Mouse (Mus musculus) intestine, embryonic 14.5 days (tissue): ENCODE measurements around the gene Olfr1411. TPM values are rescaled to one million over a fixed set of nuclear protein-coding genes. Genes with fewer than 3 reads are reported as not detected.

Experiments
- ATAC-seq: fragments of 200-750 bp; cut with Nextera tagmentation; replicated peaks from 2 replicates; pipeline ENCODE4 v1.8.0; 2017; ENCODE audit warnings: low read depth, moderate number of reproducible peaks, moderate TSS enrichment, moderate library complexity; ENCODE audit not compliant: low FRiP score, low TSS enrichment
- DNase-seq: peaks from one replicate; pipeline ENCODE4 v3.0.0-alpha.2; 2018; ENCODE audit warnings: low spot score
- H3K27ac ChIP-seq: fragments of 300-500 bp; sonication (generic); 2 replicates; pipeline ENCODE4 v1.5.1; 2014; ENCODE audit warnings: low read depth, mild to moderate bottlenecking, control low read depth
- H3K27me3 ChIP-seq: fragments of 300-500 bp; sonication (generic); replicated peaks from 2 replicates; pipeline ENCODE4 v1.6.1; 2014; ENCODE audit warnings: low read length, control low read depth; ENCODE audit not compliant: control insufficient read depth, insufficient read depth
- H3K36me3 ChIP-seq: fragments of 300-500 bp; sonication (generic); 2 replicates; pipeline ENCODE4 v1.6.1; 2014; ENCODE audit warnings: low read length, control low read depth; ENCODE audit not compliant: control insufficient read depth, insufficient read depth
- H3K4me1 ChIP-seq: fragments of 300-500 bp; sonication (generic); replicated peaks from 2 replicates; pipeline ENCODE4 v1.6.1; 2014; ENCODE audit warnings: low read length, control low read depth, mixed read lengths; ENCODE audit not compliant: control insufficient read depth, insufficient read depth
- H3K4me2 ChIP-seq: fragments of 300-500 bp; sonication (generic); 2 replicates; pipeline ENCODE4 v1.6.1; 2014; ENCODE audit warnings: low read length
- H3K4me3 ChIP-seq: fragments of 300-500 bp; sonication (generic); 2 replicates; pipeline ENCODE4 v1.5.1; 2014; ENCODE audit warnings: low read depth, low read length, control low read depth, mixed read lengths
- H3K9ac ChIP-seq: fragments of 300-500 bp; sonication (generic); 2 replicates; pipeline ENCODE4 v1.6.1; 2014; ENCODE audit warnings: mild to moderate bottlenecking, low read length
- H3K9me3 ChIP-seq: fragments of 300-500 bp; sonication (generic); 2 replicates; pipeline ENCODE4 v1.6.1; 2016; ENCODE audit warnings: low read length, control low read depth; ENCODE audit not compliant: control insufficient read depth
- WGBS: fragments of 180-500 bp; shearing (Covaris S2); extraction: QIAGEN DNeasy Blood & Tissue Kit; methylation state at CpG from one replicate; pipeline ENCODE4 v1.1.7; 2014; 5-methylcytosine and 5-hydroxymethylcytosine counted together
- polyA plus RNA-seq: library from polyadenylated mRNA; unstranded; fragments of >200 nt; fragmentation: Nextera tagmentation; extraction: Ambion mirVana; gene quantifications from 2 replicates; pipeline ENCODE4 v1.2.1, GENCODE M21; 2014

The Olfr1411 gene
- polyA plus RNA-seq, 1 experiment from 2014 or later, result not detected

DNA sequence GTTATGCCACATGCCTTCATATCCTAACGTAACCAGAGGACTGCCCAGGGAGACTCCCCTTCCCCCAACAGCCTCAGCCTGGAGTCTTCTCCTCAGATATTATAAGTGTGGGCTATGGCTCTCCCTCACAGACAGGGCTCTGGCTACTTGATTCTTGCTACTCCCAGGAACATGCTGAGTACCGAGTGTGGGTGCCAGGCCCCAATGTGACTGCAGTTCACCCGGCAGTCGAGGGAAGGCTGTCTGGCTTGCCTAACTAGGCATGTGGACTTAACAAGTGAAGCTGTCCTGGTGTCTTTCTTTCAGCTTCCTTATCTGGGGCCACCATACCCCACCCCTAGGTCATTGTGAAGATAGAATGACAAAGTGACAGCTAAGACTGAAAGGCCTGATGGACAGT is 49.5 kb downstream of the Olfr1411 start:
- no peak for DNase-seq
- H3K36me3 ChIP-seq, result no peaks in the 10 kb centered on the region
- 71% methylated on average over 4 of the region's 4 CpGs for WGBS
- no peak overlapping the region for H3K27ac ChIP-seq
- no peaks in the 10 kb centered on the region for H3K9me3 ChIP-seq
- H3K4me3 ChIP-seq, result no peak overlapping the region
- no peak overlapping the region for H3K4me2 ChIP-seq
- no peaks in the 10 kb centered on the region for H3K27me3 ChIP-seq
- no peak overlapping the region for H3K9ac ChIP-seq
- ATAC-seq, result no peak
- H3K4me1 ChIP-seq, result peaks cover 13% of the 10 kb centered on the region

DNA sequence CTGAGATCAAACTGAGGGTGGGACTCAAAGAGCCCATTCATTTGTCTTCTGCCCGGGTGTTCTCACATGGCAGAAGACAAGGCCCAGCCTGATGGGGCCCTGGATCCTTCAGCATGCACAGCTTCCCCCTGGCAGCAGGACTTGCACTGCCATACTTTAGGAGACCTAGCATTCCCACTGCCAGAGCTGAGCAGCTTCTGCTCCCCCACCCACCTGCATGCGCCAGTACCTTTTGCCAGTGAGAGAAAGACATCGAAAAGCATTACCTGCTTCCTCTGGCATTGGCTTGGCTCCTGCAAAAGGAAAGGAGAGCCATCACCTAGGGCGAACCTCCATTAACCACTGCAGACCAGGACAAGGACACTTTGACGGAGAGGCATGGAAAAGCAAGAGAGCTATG is 50.7 kb downstream of the Olfr1411 start:
- H3K27me3 ChIP-seq, result no peaks in the 10 kb centered on the region
- DNase-seq, result no peak
- H3K9ac ChIP-seq, result no peak overlapping the region
- H3K9me3 ChIP-seq, result no peaks in the 10 kb centered on the region
- H3K4me2 ChIP-seq, result no peak overlapping the region
- no peak overlapping the region for H3K4me3 ChIP-seq
- ATAC-seq, result no peak
- no peak overlapping the region for H3K27ac ChIP-seq
- WGBS, result 76% methylated on average over 5 of the region's 5 CpGs
- peaks cover 13% of the 10 kb centered on the region for H3K4me1 ChIP-seq
- H3K36me3 ChIP-seq, result no peaks in the 10 kb centered on the region

DNA sequence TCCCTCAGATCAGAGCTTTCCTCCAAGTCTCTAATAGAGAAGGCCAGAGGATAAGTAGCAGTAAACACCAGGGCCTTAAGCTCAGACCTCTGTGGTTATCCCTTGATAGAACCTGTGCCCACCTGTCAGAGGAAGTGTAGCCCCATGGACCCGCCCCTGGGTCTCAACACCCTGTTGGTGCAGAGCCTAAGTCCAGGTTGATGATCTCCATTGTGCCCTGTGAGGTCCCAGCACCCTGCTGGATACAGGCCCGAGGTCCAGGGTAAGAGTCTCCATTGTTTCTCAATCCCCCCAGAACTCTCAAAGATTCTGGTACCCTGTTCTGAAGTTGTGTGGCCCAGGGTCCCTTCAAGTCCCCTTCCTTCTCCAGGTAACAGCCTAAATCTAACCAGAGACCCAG is 51.9 kb downstream of the Olfr1411 start:
- WGBS, result 61% methylated on average over 2 of the region's 2 CpGs
- Histone ChIP-seq H3K4me2 (no peak overlapping the region), H3K27me3 (no peaks in the 10 kb centered on the region), H3K36me3 (no peaks in the 10 kb centered on the region), H3K27ac (no peak overlapping the region), H3K4me3 (no peak overlapping the region), H3K9me3 (no peaks in the 10 kb centered on the region), H3K4me1 (peaks cover 4% of the 10 kb centered on the region), H3K9ac (no peak overlapping the region)
- no peak for DNase-seq
- no peak for ATAC-seq

DNA sequence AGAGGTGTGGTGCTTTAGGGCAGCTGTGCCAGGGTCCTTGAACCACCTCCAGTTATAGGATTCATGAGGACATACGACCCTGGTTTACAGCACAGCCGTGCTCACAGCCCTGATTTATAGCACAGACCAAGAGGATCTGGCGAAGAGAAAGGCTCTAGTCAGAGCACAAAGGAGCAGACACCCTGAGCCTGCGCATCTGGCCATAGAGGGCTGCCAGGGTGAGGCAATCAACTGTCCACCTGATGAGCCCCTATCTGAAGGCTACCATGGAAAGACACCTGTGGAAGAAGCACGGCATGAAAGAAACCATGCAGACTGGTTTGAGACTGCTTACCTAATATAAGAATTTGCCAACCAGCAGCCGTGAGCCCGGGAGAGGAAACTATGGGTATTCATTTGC is 52.4 kb downstream of the Olfr1411 start:
- no peak overlapping the region for H3K9ac ChIP-seq
- ATAC-seq, result no peak
- H3K4me1 ChIP-seq, result 0 out of 2 replicates have a peak, but pooled peaks cover 3% of the 10 kb centered on the region
- 69% methylated on average over 7 of the region's 7 CpGs for WGBS
- no peaks in the 10 kb centered on the region for H3K36me3 ChIP-seq
- H3K9me3 ChIP-seq, result no peaks in the 10 kb centered on the region
- H3K27ac ChIP-seq, result no peak overlapping the region
- no peak overlapping the region for H3K4me2 ChIP-seq
- H3K4me3 ChIP-seq, result no peak overlapping the region
- no peak for DNase-seq
- no peaks in the 10 kb centered on the region for H3K27me3 ChIP-seq

DNA sequence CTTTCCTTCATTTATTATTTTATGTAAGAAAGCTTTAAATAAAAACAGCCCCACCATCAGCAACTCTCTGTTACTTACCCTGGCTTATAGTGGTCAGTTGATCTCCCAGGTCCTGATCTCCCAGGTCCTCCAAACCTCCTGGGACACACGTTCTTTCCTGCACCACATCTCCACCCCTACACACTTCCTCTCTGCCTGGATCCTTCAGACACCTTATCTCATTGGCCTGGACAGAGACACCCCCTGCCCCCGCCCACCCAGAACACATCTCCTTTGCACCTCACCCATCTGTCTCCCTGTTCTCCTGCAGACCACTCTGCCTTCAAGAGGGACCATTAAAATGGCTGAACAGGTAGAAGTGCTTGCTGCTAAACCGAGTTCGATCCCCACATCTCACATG is 52.8 kb downstream of the Olfr1411 start:
- no peaks in the 10 kb centered on the region for H3K36me3 ChIP-seq
- DNase-seq (no peak), ATAC-seq (no peak)
- 60% methylated on average over 4 of the region's 4 CpGs for WGBS
- no peaks in the 10 kb centered on the region for H3K27me3 ChIP-seq
- no peak overlapping the region for H3K4me3 ChIP-seq
- no peak overlapping the region for H3K9ac ChIP-seq
- H3K4me2 ChIP-seq, result no peak overlapping the region
- no peak overlapping the region for H3K27ac ChIP-seq
- 0 out of 2 replicates have a peak, but pooled peaks cover 3% of the 10 kb centered on the region for H3K4me1 ChIP-seq
- no peaks in the 10 kb centered on the region for H3K9me3 ChIP-seq

Other genes with a start within 250 kb of the Olfr1411 start
- 312 and 331 TPM in 2 replicates for gene Ndufa10, start 120.6 kb upstream of the Olfr1411 start, polyA plus RNA-seq
- gene Olfr1416, start 109.3 kb upstream of the Olfr1411 start, polyA plus RNA-seq, result not detected in 2 replicates
- not detected in 2 replicates for gene Olfr1415, start 98.3 kb upstream of the Olfr1411 start, polyA plus RNA-seq
- gene Olfr1414, start 75.8 kb upstream of the Olfr1411 start, polyA plus RNA-seq, result not detected in 2 replicates
- not detected in 2 replicates for gene Olfr1413, start 23.1 kb upstream of the Olfr1411 start, polyA plus RNA-seq
- gene Olfr1412, start 8.6 kb upstream of the Olfr1411 start, polyA plus RNA-seq, result not detected in 2 replicates
- not detected in 2 replicates for gene Olfr1410, start 11.4 kb downstream of the Olfr1411 start, polyA plus RNA-seq
- not detected in 2 replicates for gene Olfr12, start 23.4 kb downstream of the Olfr1411 start, polyA plus RNA-seq
- gene Cops9, start 47.6 kb downstream of the Olfr1411 start, polyA plus RNA-seq, result 424 and 467 TPM in 2 replicates
- gene Otos, start 54.4 kb downstream of the Olfr1411 start, polyA plus RNA-seq, result 0.09 TPM in 1 of 2 replicates, not detected in the other
- gene Gpc1, start 237.2 kb downstream of the Olfr1411 start, polyA plus RNA-seq, result 46.3 and 47.9 TPM in 2 replicates